Mouse (Mus musculus) lung, adult 18-20 months (tissue): ENCODE data around the gene Ptx4.
"Not testable (repeated sequence)": the region's sequence is repeated elsewhere in the genome, so short reads cannot be mapped to it uniquely, and the experiment has no call there.

Experiments used
- DNase-seq, 2 experiments: peaks; one replicate each; pipeline ENCODE4 v3.0.0; 2022; ENCODE audit warnings: mixed read lengths in 2 of 2

The Ptx4 gene

DNA sequence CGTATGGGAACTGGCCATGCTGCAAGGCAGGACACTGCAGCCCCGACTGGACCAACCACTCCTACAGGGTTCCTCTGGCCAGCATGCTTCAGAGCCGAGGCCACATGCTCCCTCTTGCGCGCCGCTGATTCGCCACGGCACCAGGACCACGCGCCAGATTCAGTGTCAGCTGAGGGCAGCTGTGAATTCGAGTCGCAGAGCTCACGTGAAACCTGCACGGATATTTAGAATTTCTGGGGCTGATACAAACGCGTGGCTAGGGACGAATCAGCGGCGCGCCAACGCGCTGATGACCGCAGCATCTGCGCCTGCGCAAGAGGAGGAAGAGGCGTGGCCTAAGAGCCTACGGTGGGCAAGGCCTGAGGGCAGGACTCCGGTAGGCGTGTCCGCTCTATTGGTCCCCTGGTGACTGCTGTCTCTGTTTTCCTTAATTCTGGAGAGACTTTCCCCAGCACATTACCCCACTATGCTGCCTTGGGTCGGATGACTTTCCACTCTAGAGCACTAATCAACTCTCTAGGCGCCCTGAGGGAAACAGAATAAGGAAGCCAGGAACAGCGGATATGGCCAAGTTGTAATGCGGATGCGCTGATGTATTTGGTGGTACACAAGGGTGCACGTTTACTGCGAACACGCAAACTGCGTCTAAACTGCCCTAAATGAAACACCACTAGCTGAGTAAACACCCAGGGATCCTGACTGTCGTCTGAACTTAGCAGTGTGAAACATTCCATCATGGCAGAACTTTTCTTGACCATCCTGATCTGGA is 4.7 kb upstream of the Ptx4 start, which contains the start of gene Telo2:
TSS of gene Telo2 (minus strand) at position 304 of the 769 bp plus-strand sequence.
- DNase-seq: peak; percentile 93 to 96

DNA sequence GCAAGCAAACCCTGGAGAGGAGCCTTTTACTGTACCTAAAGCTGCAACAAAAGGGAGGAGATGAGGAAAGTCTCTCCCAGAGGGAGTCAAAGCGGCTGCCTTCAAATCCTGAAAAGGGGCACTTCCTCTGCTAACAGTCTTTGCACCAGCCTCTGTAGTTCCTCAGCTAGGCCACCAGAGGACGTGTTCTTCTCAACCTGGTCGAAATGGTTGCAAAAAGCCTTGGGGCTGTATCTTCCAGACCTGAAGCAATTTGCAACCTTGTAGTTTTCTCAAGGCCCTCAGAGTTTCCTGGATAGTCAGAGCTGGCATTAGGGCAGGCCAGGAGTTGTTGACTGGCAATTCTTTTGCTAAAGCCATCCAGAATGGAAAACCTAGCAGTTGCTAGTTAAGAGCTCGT is 3.3 kb upstream of the Ptx4 start:
- DNase-seq: no peak

DNA sequence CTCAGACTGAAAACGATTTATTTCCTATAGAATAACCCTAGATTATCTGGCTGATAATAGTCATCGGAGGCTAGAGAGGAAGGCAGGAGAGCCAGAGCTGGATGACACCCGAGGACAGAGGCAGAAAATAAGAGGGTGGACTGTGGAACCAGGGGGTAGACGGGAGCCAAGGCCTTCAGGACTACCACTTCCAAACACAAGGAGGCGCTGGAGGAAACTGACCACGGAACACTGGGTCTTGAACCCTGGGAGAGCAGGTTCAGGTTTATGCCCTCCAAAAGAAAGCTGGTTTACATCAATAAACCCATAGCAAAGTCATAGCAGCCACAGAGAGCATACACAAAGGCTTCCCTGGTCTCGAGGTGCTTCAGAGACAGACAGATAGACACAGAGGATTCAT is 3.4 kb downstream of the Ptx4 start:
- no peak for DNase-seq

DNA sequence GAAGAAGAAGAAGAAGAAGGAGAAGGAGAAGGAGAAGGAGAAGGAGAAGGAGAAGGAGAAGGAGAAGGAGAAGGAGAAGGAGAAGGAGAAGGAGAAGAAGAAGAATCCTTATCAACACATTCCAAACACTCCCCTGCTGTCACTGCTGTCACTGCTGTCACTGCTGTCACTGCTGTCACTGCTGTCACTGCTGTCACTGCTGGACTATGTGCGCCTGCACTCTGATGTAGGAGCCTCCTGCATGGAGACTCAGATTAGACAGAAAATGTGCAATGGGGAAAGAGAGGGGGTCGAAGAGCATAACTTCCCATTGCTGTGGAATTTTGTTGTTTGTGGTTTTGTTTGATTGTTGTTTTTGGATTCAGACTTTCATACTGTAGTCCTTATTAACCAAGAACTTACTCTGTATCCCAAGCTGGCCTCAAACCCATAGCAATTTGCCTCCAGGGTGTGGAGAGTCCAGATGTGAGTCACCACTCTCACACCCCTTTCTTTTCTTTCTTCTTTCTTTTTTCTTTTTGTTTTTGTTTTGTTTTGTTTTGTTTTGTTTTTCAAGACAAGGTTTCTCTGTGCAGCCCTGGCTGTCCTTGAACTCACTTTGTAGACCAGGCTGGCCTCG is 5.0 kb downstream of the Ptx4 start:
- DNase-seq: not testable (repeated sequence)

DNA sequence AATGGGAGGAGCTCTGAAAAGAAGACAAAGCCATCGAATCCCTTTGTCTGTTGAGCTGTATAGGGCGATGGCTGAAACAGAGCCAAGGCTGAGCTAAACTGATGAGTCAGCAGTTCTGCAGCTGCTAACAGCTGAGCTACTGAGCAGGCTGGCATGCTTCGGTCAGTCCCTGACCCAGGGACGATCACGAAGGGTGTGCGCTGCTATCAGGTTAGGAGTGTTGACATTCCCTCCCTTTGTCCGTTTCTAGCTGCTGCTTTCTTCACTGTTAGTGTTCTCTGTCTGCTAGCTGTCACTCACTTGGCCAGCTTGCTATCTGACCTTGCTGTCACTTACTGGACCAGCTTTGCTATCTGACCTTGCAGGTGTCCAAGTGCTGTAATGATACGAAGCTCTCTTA is 6.5 kb downstream of the Ptx4 start:
- no peak for DNase-seq

DNA sequence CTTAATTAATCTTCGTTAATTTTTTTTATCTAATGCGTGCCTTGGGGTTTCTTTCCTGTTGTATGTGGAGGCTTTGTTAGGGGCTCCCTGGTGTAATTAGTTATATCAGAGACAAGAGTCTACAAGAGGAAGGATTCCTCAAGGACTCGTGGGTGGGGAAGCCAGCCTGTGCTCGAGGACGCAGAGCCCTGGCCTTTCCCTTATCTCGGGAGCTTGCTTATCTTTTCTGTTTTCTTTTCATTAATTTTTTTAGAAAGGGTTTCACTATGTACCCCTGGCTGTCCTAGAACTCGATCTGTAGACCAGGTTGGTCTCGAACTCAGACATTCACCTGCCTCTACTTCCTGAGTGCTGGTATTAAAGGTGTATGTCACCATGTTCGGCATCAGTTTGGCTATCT is 7.1 kb downstream of the Ptx4 start:
- DNase-seq: no peak

DNA sequence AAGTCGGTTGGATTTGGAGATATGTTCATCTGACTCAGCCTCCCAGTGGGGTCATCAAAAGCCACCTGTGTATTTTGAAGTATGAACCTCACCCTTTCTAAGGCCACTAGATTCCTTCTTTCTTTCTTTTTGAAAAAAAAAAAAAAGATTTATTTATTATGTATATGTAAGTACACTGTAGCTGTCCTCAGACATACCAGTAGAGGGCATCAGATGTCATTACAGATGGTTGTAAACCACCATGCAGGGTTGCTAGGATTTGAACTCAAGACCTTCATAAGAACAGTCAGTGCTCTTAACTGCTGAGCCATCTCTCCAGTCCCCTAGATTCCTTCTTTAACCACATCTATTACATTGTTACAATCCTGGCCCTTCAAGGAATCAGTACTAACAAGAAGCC is 9.5 kb downstream of the Ptx4 start:
- DNase-seq: no peak

DNA sequence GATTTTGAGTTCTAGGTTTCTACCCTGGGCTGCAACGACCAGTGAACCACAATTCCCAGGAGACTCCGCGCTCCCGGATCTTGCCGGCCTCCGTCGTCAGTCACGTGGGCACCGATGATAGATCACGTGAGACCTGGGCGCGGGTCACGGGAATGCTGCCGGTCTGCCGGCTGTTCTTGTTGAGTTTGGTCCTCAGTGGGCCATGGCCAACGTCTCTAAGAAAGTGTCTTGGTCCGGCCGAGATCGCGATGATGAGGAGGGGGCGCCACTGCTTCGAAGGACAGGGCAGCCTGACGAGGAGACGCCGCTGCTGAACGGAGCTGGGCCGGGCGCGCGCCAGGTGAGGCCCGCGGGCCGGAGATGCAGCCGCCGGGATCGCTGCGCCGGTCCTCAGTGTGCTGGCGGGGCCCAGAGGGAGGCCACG is 12.7 kb downstream of the Ptx4 start, which contains the start of gene Clcn7:
TSS of gene Clcn7 (plus strand) at position 117 of the 424 bp plus-strand sequence.
- peak; percentile 94 for DNase-seq

DNA sequence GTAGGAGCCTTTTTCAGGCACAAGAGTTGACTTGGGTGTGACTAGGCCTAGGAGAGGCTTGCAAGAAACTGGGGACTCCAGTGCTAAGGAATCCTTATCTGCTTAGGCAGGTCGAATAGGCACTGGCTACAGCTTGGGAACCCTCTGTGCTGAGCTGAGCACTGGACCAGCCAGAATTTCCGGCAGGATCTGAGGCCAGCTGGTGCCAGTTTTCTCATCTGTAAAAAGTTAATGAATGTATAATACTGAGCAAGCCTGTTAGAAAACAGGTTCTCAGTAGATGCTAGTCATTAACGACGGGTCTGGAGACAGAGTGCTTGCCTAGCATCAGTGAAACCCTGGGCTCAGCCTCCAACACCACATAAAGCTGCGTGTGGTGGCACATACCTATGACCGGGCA is 15.1 kb downstream of the Ptx4 start:
- no peak for DNase-seq

DNA sequence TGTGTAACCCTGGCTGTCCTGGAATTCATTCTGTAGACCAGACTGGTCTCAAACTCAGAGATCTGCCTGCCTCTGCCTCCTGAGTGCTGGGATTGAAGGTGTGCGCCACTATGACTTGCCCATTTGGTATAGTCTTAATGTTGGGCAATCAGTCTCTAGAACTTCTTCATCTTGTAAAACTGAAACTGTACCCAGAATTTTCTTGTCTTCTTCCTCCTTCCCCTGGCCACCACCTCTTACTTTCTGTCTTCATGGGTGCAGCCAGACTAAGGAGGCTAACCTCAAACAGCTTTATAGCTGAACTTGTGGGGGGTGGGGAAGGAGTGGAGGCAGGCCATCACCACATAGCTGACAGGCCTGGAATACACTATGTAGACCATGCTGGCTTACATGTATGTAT is 18.2 kb downstream of the Ptx4 start:
- DNase-seq: no peak

DNA sequence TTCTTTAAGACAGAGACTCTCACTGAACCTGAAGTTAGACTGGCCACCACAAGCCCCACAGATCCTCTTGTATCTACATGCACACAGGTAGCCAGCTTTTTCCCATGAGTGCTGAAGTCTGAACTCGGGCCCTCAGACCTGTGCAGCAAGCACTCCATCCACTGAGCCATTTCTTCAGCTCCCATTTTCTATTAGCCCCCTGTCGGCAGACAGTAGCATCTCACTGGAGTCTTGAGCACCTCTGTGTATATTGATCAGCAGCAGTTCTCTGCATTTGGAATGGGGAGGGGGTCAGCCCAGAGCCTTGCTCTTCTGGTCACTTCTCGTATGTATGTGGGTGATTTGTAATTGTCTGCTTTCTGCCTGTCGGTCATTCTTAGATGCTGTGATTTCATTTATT is 19.4 kb downstream of the Ptx4 start:
- DNase-seq: no peak

DNA sequence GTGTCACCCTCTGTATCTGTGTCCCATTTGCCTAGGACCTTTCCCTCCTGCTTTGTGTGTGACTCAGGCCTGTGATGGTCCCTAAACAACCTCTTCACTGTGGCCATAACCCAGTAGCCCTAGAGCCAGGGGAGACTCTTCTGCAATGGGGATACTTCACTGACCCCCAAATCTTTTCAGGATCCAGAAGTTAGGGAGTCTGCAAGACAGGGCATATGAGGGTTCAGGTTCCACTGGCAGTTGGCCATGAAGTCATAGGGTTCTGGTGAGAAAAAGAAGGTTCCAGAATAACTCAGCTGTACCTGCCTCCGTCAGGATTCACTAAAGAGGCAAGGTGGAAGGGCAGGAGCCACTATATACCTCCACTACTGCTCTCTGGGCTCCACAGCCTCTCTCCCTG is 41.6 kb downstream of the Ptx4 start, which contains the start of gene Ccdc154:
TSS of gene Ccdc154 (plus strand) at position 301 of the 400 bp plus-strand sequence.
- DNase-seq: no peak

DNA sequence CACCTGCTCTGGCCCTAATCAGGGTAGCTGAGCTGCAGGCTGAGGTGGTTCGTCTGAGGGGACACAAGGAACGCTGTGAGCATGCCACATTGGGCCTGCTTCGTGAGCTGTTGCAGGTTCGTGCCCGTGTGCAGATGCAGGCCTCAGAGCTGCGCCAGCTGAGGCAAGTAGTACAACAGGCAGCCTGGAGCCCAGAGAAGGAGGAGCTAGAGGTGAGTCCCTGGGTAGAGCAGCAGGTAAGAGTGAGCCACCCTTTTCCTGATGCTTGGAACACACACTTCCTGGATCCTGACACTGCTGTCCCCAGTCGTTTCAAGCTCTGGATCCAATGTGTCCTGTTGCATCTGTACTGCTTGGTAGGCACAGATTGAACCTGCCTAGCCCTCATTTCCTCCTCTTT is 42.8 kb downstream of the Ptx4 start:
- no peak for DNase-seq

DNA sequence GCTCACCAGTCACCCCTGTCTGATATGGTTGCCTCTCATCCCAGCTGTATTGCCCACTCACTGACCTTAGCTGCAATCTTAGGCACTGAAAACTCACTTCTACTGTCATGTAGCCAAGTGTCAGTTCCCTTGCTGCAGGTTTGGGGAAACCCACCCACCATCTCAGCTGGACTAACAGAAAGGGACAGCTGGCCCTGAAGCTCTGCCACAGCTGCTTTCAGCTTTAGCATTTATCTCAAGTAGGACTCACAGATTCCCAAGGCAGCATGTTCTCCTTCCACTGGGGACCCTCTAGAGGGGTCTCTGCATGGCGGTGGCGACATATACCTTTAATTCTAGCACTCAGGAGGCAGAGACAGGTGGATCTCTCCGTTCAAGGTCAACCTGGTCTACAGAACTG is 44.2 kb downstream of the Ptx4 start:
- DNase-seq: no peak

DNA sequence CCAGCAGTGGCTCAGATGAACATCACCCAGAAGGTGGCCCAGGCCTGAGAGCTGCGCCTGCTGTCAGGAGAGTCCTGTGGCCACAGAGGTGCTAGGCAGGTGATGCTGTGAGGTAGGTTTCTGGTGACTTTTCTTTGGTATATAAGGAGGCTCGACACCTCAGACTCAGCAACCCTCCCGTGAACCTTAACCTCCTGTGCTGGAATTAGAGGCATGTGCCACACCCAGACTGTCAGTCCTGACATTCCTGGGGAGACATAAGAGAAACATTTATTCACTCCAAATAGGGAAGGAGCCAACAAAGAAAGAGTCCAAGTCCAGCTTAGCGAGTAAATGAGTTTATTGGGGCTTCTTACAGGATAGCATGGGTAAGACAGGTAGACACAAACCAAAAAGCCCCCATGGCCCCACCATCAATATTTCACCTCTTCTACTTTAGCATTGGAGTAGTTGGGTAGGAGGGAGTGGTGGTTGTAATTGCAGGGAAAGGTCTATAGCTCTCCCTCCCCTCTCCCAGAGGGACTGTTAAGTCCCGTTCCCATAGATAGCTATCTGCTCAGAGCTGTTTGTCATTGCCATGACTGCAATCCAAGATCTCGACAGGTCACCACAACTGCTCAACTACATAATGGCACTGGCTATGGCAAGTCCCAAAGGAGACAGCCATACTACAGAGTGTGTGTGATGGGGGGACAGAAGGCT is 45.6 kb downstream of the Ptx4 start:
- DNase-seq: no peak

DNA sequence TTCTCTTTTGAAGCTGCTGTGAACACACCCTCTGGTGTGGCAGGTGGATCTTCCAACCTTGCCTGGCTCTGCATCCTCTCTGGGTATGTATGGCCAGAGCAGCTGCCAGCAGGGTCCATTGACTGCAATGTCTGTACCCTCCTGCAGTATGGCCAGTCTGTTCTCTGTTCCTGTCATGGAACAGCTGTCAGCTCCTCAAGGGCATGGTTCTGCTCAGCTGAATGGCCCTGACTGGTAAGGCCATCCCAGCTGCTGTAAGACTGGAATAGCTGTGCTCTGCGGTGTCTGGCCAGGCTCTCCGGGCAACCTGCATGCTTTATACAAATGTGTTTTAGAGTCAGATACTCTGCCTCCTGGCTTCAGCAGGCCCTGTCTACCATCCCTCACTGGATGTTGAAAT is 49.1 kb downstream of the Ptx4 start:
- no peak for DNase-seq

DNA sequence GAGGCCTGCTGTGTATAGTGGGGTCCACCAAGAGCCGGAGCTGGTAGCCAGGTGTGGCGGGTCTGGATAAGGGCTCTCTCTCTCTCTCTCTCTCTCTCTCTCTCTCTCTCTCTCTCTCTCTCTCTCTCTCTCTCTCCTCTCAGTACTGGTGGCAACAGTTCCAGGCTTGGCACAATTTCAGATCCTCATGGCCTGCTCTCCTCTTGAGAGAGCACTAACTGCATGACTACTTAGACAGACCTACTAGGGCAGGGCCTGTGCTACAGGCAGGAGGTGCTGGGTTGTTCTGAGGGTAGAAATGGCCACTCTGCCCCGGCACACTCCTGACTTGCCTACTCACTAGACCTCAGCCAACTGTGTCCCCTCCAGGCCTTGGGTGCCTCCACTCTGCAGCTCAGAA is 52.0 kb downstream of the Ptx4 start:
- peak; percentile 49 to 63 for DNase-seq
